Mouse (Mus musculus): ENCODE data around the gene Tcf7l1. TPM values are rescaled to one million over a fixed set of nuclear protein-coding genes. Genes with fewer than 3 reads are reported as not detected.
A peak's percentile ranks its signal among the peaks of the same experiment; 100 is the strongest.

The Tcf7l1 gene
- polyA plus RNA-seq, 1 experiment from 2014 or later = 17.5 TPM

DNA sequence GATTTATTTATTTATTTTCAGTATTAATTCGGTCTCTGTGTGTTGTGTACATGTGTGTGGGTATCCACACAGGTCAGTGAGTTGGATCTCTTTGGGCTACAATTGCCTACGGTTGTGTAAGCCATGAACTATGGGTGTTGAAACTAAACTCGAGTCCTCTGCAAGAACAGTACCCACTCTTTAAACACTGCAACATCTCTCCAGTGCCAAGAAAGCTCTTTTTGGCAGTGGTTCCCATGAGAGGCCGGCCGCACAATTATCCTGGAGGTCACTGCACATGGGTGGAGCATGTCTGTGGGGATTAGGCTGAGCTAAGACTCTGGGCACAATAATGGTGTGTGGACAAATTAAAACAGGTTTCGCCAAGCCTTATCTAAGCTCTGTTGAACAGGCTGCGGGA is 135.6 kb downstream of the Tcf7l1 start:
- peak; percentile 85 for ATAC-seq
- WGBS = 26% methylated on average over 7 of the region's 7 CpGs
- H3K4me3 ChIP-seq (ENCODE audit: low read depth, low read length) = no peak overlapping the region
- H3K27me3 ChIP-seq (replicated peaks; ENCODE audit: insufficient read depth, low read length) = no peaks in the 10 kb centered on the region
- H3K27ac ChIP-seq (ENCODE audit: low read length) = peak overlapping the region; percentile 82
- DNase-seq (ENCODE audit: low spot score) = peak; percentile 94
- H3K9me3 ChIP-seq (ENCODE audit: low read length) = no peaks in the 10 kb centered on the region
- H3K9ac ChIP-seq (replicated peaks; ENCODE audit: low read depth) = no peak overlapping the region
- no peak overlapping the region for H3K4me2 ChIP-seq (replicated peaks; ENCODE audit: low read depth, low read length)
- TF ChIP-seq CTCF (IDR thresholded peaks at IDR 0.05) (no peak), EP300 (IDR thresholded peaks at IDR 0.05) (peak; percentile 77)
- peaks cover 25% of the 10 kb centered on the region for H3K4me1 ChIP-seq (ENCODE audit: insufficient read depth, low read depth, low read length)
- H3K36me3 ChIP-seq (ENCODE audit: insufficient read depth, low read length) = no peaks in the 10 kb centered on the region

DNA sequence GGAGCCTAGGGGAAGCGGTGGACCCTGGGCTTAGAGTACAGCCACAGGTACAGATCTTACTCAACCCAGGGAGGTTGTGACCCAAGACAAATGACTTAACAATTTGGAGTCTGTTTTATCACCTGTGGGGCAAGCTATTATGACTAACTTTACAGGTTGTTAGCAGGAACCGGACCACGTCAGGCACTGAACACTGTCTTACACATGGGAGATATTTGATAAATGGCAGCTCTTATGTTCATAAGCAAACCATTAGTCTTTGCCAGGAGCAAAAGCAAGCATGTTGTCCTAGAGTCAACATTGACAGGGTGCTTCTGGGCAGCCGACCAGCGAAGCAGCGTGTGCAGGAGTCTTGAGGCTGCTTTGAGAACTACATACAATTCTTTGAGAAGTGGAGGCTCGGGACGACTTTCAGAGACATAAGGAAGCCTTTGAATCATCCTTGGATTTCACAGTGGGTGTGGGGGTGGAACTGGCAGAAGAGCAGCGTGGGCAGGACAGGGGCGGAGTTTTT is 138.7 kb downstream of the Tcf7l1 start:
- Histone ChIP-seq H3K4me2 (replicated peaks; ENCODE audit: low read depth, low read length) (no peak overlapping the region), H3K27me3 (replicated peaks; ENCODE audit: insufficient read depth, low read length) (no peaks in the 10 kb centered on the region), H3K4me1 (ENCODE audit: insufficient read depth, low read depth, low read length) (peaks cover 14% of the 10 kb centered on the region), H3K9me3 (ENCODE audit: low read length) (no peaks in the 10 kb centered on the region), H3K36me3 (ENCODE audit: insufficient read depth, low read length) (no peaks in the 10 kb centered on the region), H3K9ac (replicated peaks; ENCODE audit: low read depth) (no peak overlapping the region), H3K27ac (ENCODE audit: low read length) (peak overlapping the region; percentile 74), H3K4me3 (ENCODE audit: low read depth, low read length) (no peak overlapping the region)
- ATAC-seq (peak; percentile 66), DNase-seq (ENCODE audit: low spot score) (peak; percentile 91)
- TF ChIP-seq EP300 (IDR thresholded peaks at IDR 0.05) (peak; percentile 86; the same call in 1 of the 2 replicates), CTCF (IDR thresholded peaks at IDR 0.05) (peak; percentile 48)
- WGBS = 43% methylated on average over 10 of the region's 10 CpGs

DNA sequence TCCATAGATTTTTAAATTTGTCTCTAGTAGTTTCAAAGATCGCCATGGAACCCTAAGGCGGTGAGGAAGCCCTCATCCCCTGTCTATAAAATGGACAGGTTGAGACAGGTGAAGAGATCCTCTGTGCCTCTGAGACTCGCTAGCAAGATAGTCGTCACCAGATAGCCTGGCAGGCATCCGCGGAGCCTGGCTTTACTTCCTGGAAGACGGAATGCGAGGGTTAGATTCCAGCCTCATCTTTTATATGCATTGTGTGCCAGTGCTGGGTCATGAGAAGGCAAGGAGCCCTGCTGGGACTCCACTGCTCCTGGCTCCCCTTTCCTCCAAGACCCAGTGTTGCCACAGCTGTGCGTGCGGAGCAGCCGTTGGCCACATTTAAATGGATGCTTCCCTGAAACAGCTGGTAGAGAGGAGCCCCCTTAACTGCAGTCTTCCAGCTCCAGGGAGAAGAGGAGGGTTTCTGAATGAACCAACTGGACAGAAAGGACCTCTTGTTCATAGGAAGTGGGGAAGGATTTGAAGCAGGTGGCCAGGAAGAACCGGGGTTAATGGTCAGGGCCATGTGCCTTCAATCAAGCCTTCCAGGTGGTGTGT is 141.0 kb downstream of the Tcf7l1 start:
- H3K27me3 ChIP-seq (replicated peaks; ENCODE audit: insufficient read depth, low read length) = no peaks in the 10 kb centered on the region
- no peak for ATAC-seq
- H3K9ac ChIP-seq (replicated peaks; ENCODE audit: low read depth) = no peak overlapping the region
- no peak overlapping the region for H3K4me2 ChIP-seq (replicated peaks; ENCODE audit: low read depth, low read length)
- no peak for TF ChIP-seq EP300 (IDR thresholded peaks at IDR 0.05)
- no peak for TF ChIP-seq CTCF (IDR thresholded peaks at IDR 0.05)
- H3K4me1 ChIP-seq (ENCODE audit: insufficient read depth, low read depth, low read length) = no peaks in the 10 kb centered on the region
- no peaks in the 10 kb centered on the region for H3K36me3 ChIP-seq (ENCODE audit: insufficient read depth, low read length)
- WGBS = 76% methylated on average over 12 of the region's 12 CpGs
- no peak for DNase-seq (ENCODE audit: low spot score)
- no peak overlapping the region for H3K27ac ChIP-seq (ENCODE audit: low read length)
- no peak overlapping the region for H3K4me3 ChIP-seq (ENCODE audit: low read depth, low read length)
- no peaks in the 10 kb centered on the region for H3K9me3 ChIP-seq (ENCODE audit: low read length)

DNA sequence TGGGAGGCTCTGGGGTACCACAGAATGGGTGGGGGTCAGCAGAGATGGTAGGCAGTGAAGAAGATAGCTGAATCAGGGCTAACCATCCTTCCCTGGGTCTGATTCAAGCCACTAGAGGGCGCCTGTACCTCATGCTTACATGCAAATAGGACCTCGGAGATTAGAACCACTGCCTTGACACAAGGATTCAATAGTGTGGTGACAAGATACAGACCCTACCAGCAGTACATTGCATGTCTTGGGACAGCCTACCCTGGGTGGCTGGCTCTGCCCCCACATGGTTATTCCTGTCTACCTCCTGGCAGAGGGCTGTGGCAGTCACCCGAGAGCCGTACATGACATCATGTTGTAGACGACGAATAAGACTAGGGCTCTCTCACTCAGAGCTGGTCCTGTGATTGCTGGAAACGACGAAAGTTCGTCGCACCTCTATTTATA is 141.7 kb downstream of the Tcf7l1 start:
- ATAC-seq (peak; percentile 25; the same call in 1 of the 2 replicates), DNase-seq (ENCODE audit: low spot score) (peak; percentile 75)
- WGBS = 43% methylated on average over 10 of the region's 10 CpGs
- no peaks in the 10 kb centered on the region for H3K9me3 ChIP-seq (ENCODE audit: low read length)
- H3K4me1 ChIP-seq (ENCODE audit: insufficient read depth, low read depth, low read length) = no peaks in the 10 kb centered on the region
- H3K4me2 ChIP-seq (replicated peaks; ENCODE audit: low read depth, low read length) = no peak overlapping the region
- no peak overlapping the region for H3K27ac ChIP-seq (ENCODE audit: low read length)
- no peaks in the 10 kb centered on the region for H3K36me3 ChIP-seq (ENCODE audit: insufficient read depth, low read length)
- H3K4me3 ChIP-seq (ENCODE audit: low read depth, low read length) = no peak overlapping the region
- TF ChIP-seq EP300 (IDR thresholded peaks at IDR 0.05) (no peak), CTCF (IDR thresholded peaks at IDR 0.05) (peak; percentile 93)
- H3K9ac ChIP-seq (replicated peaks; ENCODE audit: low read depth) = no peak overlapping the region
- H3K27me3 ChIP-seq (replicated peaks; ENCODE audit: insufficient read depth, low read length) = no peaks in the 10 kb centered on the region

DNA sequence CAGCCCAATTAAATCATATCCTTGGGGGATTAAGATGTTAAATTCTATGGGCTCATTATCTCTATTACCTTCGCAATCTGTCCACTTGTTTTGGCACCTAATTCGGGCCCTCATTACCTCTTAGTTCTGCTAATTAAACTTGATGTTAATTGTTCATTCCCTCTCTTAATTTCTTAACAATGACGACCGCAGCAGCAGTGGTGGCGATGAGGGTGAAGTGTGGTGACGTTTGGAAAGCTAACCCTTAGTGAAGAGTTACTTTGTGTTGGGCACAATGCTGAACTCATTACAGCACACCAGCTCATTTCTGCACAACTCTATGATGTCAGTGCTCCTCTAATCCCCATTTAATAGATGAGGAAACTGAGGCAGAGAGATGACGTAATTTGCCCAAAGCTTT is 143.7 kb downstream of the Tcf7l1 start:
- Histone ChIP-seq H3K27ac (ENCODE audit: low read length) (no peak overlapping the region), H3K9ac (replicated peaks; ENCODE audit: low read depth) (no peak overlapping the region), H3K36me3 (ENCODE audit: insufficient read depth, low read length) (no peaks in the 10 kb centered on the region), H3K4me1 (ENCODE audit: insufficient read depth, low read depth, low read length) (no peaks in the 10 kb centered on the region), H3K9me3 (ENCODE audit: low read length) (no peaks in the 10 kb centered on the region), H3K4me3 (ENCODE audit: low read depth, low read length) (no peak overlapping the region), H3K4me2 (replicated peaks; ENCODE audit: low read depth, low read length) (no peak overlapping the region), H3K27me3 (replicated peaks; ENCODE audit: insufficient read depth, low read length) (no peaks in the 10 kb centered on the region)
- TF ChIP-seq CTCF (IDR thresholded peaks at IDR 0.05) (no peak), EP300 (IDR thresholded peaks at IDR 0.05) (no peak)
- ATAC-seq (no peak), DNase-seq (ENCODE audit: low spot score) (no peak)
- 92% methylated on average over 7 of the region's 7 CpGs for WGBS

DNA sequence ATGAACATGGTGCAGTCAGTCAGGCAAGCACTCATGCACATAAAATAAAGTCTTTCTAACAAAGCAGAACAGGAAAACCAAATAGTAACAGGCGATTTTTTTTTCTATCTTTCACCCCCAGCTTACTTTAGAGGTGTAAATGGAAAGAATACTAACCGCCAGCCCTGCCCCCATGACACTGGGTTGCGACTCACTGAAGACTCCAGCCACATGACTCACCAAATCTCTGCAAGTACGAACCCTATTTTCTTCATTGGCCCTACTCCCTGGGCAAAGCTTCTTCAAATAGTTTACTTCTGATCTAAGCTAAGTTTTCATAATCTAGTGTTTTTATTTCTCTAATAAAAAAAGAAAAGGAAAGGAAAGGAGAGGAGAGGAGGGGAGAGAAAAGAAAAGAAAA is 144.5 kb downstream of the Tcf7l1 start:
- Histone ChIP-seq H3K9ac (replicated peaks; ENCODE audit: low read depth) (no peak overlapping the region), H3K36me3 (ENCODE audit: insufficient read depth, low read length) (no peaks in the 10 kb centered on the region), H3K27me3 (replicated peaks; ENCODE audit: insufficient read depth, low read length) (no peaks in the 10 kb centered on the region), H3K4me3 (ENCODE audit: low read depth, low read length) (no peak overlapping the region), H3K9me3 (ENCODE audit: low read length) (no peaks in the 10 kb centered on the region), H3K27ac (ENCODE audit: low read length) (no peak overlapping the region), H3K4me1 (ENCODE audit: insufficient read depth, low read depth, low read length) (no peaks in the 10 kb centered on the region), H3K4me2 (replicated peaks; ENCODE audit: low read depth, low read length) (no peak overlapping the region)
- TF ChIP-seq EP300 (IDR thresholded peaks at IDR 0.05) = no peak
- no peak for TF ChIP-seq CTCF (IDR thresholded peaks at IDR 0.05)
- WGBS = 78% methylated on average over 4 of the region's 4 CpGs
- ATAC-seq (no peak), DNase-seq (ENCODE audit: low spot score) (no peak)
